Mouse (Mus musculus) erythroblast, embryonic 14.5 days (primary cell): ENCODE measurements around the gene Spin1. TPM values are rescaled to one million over a fixed set of nuclear protein-coding genes. Genes with fewer than 3 reads are reported as not detected.
"Not testable (repeated sequence)": the region's sequence is repeated elsewhere in the genome, so short reads cannot be mapped to it uniquely, and the experiment has no call there.

Experiments used
- H3K27me3 ChIP-seq: 2 replicates; pipeline ENCODE4 v1.6.1; 2012; ENCODE audit warnings: inconsistent platforms; ENCODE audit not compliant: control insufficient read depth
- H3K36me3 ChIP-seq: 2 replicates; pipeline ENCODE4 v1.6.1; 2012; ENCODE audit warnings: mild to moderate bottlenecking, inconsistent platforms; ENCODE audit not compliant: control insufficient read depth
- H3K4me1 ChIP-seq: 2 replicates; pipeline ENCODE4 v1.6.1; 2012; ENCODE audit warnings: inconsistent platforms; ENCODE audit not compliant: control insufficient read depth
- H3K4me3 ChIP-seq: replicated peaks from 2 replicates; pipeline ENCODE3; 2012; ENCODE audit warnings: moderate library complexity, mild to moderate bottlenecking, inconsistent platforms
- H3K9me3 ChIP-seq: 2 replicates; pipeline ENCODE4 v1.6.1; 2012; ENCODE audit warnings: low read length, inconsistent platforms, mixed read lengths; ENCODE audit not compliant: control insufficient read depth
- GATA1 ChIP-seq: IDR thresholded peaks from 2 replicates; pipeline ENCODE4 v1.6.1; 2012; ENCODE audit warnings: low read length, inconsistent platforms, mixed read lengths
- TAL1 ChIP-seq: IDR thresholded peaks from 3 replicates; pipeline ENCODE4 v1.6.1; 2012; ENCODE audit warnings: low read length, inconsistent platforms, mixed read lengths
- polyA plus RNA-seq: library from polyadenylated mRNA; stranded (reverse); fragments of >175 nt; gene quantifications from 2 replicates; pipeline ENCODE4 v1.2.3, GENCODE M21; 2012

The Spin1 gene
- polyA plus RNA-seq, 1 experiment, result 0.07 TPM

- TF ChIP-seq TAL1 (no peak), GATA1 (no peak)
- H3K4me1 ChIP-seq, result peaks cover 2% of the 10 kb centered on the region
- H3K9me3 ChIP-seq, result peaks cover 4% of the 10 kb centered on the region
- no peaks in the 10 kb centered on the region for H3K36me3 ChIP-seq
- H3K4me3 ChIP-seq, result no peak overlapping the region
- no peaks in the 10 kb centered on the region for H3K27me3 ChIP-seq
Measured at GRCm38 (mm10) chr13:51074081-51074680, 26.5 kb upstream of the Spin1 start.

- not testable (repeated sequence) for H3K4me3 ChIP-seq, H3K9me3 ChIP-seq, H3K36me3 ChIP-seq, H3K27me3 ChIP-seq, H3K4me1 ChIP-seq
Measured at GRCm38 (mm10) chr13:51076191-51076590, 24.5 kb upstream of the Spin1 start.

GRCm38 (mm10) chr13:51078586-51078985, 22.1 kb upstream of the Spin1 start:
- not testable (repeated sequence) for H3K4me1 ChIP-seq, H3K4me3 ChIP-seq, H3K36me3 ChIP-seq, H3K27me3 ChIP-seq, H3K9me3 ChIP-seq

- Histone ChIP-seq H3K36me3 (no peaks in the 10 kb centered on the region), H3K4me3 (no peak overlapping the region), H3K9me3 (peaks cover 4% of the 10 kb centered on the region), H3K4me1 (no peaks in the 10 kb centered on the region), H3K27me3 (no peaks in the 10 kb centered on the region)
- TF ChIP-seq GATA1 (no peak), TAL1 (no peak)
Measured at GRCm38 (mm10) chr13:51080801-51081200, 19.9 kb upstream of the Spin1 start.

- no peaks in the 10 kb centered on the region for H3K9me3 ChIP-seq
- no peaks in the 10 kb centered on the region for H3K36me3 ChIP-seq
- H3K27me3 ChIP-seq, result no peaks in the 10 kb centered on the region
- H3K4me1 ChIP-seq, result no peaks in the 10 kb centered on the region
- H3K4me3 ChIP-seq, result no peak overlapping the region
- TF ChIP-seq GATA1, result no peak
- TF ChIP-seq TAL1, result no peak
Measured at GRCm38 (mm10) chr13:51084241-51084640, 16.4 kb upstream of the Spin1 start.

GRCm38 (mm10) chr13:51085941-51086340, 14.7 kb upstream of the Spin1 start:
- H3K4me1 ChIP-seq, result no peaks in the 10 kb centered on the region

GRCm38 (mm10) chr13:51087253-51087652, 13.4 kb upstream of the Spin1 start:
- Histone ChIP-seq H3K36me3 (no peaks in the 10 kb centered on the region), H3K27me3 (no peaks in the 10 kb centered on the region), H3K9me3 (no peaks in the 10 kb centered on the region), H3K4me3 (no peak overlapping the region), H3K4me1 (no peaks in the 10 kb centered on the region)
- TF ChIP-seq GATA1 (no peak), TAL1 (no peak)

More at GRCm38 (mm10) chr13:51085941-51086340, 14.7 kb upstream of the Spin1 start:
- Histone ChIP-seq H3K36me3 (no peaks in the 10 kb centered on the region), H3K4me3 (no peak overlapping the region), H3K9me3 (no peaks in the 10 kb centered on the region), H3K27me3 (no peaks in the 10 kb centered on the region)
- TF ChIP-seq TAL1, result no peak
- TF ChIP-seq GATA1, result no peak

GRCm38 (mm10) chr13:51088207-51088606, 12.5 kb upstream of the Spin1 start:
- H3K4me1 ChIP-seq, result no peaks in the 10 kb centered on the region
- no peak overlapping the region for H3K4me3 ChIP-seq
- H3K27me3 ChIP-seq, result no peaks in the 10 kb centered on the region
- no peaks in the 10 kb centered on the region for H3K36me3 ChIP-seq
- H3K9me3 ChIP-seq, result no peaks in the 10 kb centered on the region
- TF ChIP-seq TAL1, result no peak
- TF ChIP-seq GATA1, result no peak

- H3K4me1 ChIP-seq, result no peaks in the 10 kb centered on the region
- no peak for TF ChIP-seq TAL1
- TF ChIP-seq GATA1, result no peak
- H3K4me3 ChIP-seq, result no peak overlapping the region
Measured at GRCm38 (mm10) chr13:51089058-51089457, 11.6 kb upstream of the Spin1 start.

GRCm38 (mm10) chr13:51090105-51090661, 10.5 kb upstream of the Spin1 start:
- TF ChIP-seq TAL1, result no peak
- TF ChIP-seq GATA1, result no peak
- no peak overlapping the region for H3K4me3 ChIP-seq
- H3K27me3 ChIP-seq, result no peaks in the 10 kb centered on the region
- no peaks in the 10 kb centered on the region for H3K4me1 ChIP-seq
- H3K36me3 ChIP-seq, result no peaks in the 10 kb centered on the region
- no peaks in the 10 kb centered on the region for H3K9me3 ChIP-seq

More at GRCm38 (mm10) chr13:51089058-51089457, 11.6 kb upstream of the Spin1 start:
- H3K36me3 ChIP-seq, result no peaks in the 10 kb centered on the region
- H3K27me3 ChIP-seq, result no peaks in the 10 kb centered on the region
- H3K9me3 ChIP-seq, result no peaks in the 10 kb centered on the region
